Mouse (Mus musculus): ENCODE measurements around the gene Gm5152.
"Not testable (repeated sequence)": the region's sequence is repeated elsewhere in the genome, so short reads cannot be mapped to it uniquely, and the experiment has no call there.

Gm5152 gene

DNA sequence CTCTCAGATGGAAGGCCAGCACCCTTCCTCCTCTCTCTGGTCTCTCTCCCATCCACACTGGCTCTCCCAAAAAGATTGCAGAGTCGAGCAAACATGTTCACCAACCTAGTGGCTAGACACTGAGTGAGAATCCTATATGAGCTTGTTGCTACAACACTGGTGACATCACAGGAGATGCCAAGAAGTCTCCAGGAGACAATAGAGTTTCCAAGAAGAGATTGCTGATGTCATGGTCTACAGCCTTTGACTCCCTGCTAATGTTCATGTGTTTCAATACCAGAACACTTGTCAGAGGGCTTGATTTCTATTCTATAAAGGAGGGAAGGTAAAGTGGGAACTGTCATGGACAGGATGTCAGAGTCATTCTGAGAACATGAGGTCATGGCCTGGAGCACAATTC, at the start of gene Gm5152:
TSS of gene Gm5152 (minus strand) at position 101 of the 400 bp plus-strand sequence.
- not testable (repeated sequence) for DNase-seq (ENCODE audit: low spot score)

DNA sequence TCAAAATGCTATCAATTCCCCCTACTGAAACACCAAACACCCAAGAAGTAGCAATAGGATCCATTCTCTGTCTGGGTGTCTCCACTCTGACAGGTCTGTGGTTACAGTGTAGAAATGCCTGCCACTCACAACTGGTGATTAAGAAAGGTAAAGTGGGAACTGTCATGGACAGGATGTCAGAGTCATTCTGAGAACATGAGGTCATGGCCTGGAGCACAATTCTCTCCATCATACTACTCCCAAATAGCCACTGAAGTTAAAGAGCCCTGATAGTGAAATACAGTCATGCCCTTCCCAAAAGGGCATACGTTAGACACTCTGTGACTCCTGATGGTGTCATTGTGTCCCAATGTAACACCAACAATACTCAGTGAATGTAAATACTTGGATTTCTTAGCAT, 8.4 kb upstream of the Gm5152 start:
- not testable (repeated sequence) for DNase-seq (ENCODE audit: low spot score)

DNA sequence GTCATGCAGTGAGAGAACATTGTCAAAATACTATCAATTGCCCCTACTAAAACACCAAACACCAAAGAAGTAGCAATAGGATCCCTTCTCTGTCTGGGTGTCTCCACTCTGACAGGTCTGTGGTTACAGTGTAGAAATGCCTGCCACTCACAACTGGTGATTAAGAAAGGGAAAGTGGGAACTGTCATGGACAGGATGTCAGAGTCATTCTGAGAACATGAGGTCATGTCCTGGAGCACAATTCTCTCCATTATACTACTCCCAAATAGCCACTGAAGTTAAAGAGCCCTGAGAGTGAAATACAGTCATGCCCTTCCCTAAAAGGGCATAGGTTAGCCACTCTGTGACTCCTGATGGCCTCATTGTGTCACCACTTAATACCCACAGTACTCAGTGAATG, 556 bp downstream of the Gm5152 start:
- not testable (repeated sequence) for DNase-seq (ENCODE audit: low spot score)

DNA sequence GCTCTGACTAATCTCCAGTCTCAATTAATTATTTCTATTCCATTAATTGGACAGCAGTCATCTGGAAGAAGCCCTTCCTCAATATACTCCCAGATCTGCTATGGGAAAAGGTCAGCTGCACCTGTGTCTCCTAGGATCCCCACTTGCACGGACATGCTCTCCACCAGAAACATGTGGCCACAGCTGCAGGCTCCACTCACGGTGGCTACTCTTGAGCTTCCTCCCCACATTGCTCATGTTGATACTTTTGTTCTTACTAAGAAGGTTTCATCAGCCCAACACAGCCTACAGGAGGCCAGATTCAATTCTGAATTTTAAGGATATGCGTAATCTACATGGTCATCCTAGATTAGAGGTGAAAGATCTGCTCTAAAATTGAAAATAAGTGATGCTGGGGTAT, 5.9 kb downstream of the Gm5152 start:
- not testable (repeated sequence) for DNase-seq (ENCODE audit: low spot score)

DNA sequence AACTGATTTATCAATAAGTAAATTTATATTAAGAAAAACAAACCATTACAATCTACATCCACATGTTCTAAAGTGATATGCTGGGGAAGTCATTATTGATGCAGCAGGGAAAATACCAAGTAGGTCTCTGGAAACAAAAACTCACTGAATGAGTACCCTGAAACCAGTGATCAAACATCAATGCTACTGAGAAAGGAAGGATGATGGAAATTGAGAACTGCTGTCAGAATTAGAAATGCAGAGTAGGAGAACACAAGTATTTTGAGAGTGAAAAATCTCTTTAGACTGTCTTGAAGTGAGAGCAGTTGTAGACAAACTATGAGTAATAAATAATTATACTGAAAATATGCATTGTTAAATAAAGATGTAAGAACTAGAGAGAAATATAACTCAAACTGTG, 26.0 kb downstream of the Gm5152 start:
- no peak for DNase-seq (ENCODE audit: low spot score)

DNA sequence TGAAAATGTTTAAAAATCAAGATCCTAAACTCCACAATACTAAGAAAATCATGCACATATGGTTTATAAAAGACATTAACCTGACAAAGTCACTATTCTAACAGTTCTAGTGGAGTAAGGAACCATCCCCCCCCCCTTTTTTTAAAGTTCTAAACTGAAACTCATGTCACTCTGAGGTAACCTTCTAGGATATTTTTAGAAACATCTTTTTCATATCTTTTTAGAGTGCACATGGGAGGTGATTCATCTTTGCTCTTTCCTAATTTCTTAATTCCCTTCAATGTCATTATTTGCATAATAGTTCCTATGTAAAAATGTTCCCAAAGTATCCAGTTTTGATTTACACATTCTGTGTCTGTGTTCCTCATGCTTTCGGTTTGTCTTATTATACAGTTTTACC, 43.3 kb downstream of the Gm5152 start:
- no peak for DNase-seq (ENCODE audit: low spot score)

DNA sequence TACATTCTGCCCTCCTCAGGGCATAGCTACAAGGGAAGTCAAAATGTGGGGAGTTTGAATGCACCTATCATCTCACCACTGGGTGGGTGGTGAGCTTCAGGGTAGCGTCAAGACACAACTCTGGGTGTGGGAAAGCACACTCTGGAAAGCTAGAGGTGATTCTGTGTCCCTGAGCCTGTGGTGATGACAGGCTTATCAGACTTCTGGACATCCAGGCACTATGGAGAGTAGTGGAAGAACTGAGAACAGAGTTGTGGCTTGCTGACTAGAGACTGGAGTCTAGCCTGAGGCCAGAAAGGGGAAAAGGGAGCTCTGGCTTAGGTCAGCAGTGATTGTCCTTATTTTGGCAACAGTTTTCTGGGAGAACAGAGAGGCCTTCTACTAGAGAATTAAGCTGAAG, 49.4 kb downstream of the Gm5152 start:
- DNase-seq (ENCODE audit: low spot score), result no peak
